Mouse (Mus musculus) Muller cell, postnatal 12 days (primary cell): ENCODE measurements at regions not wholly inside any gene's neighbourhood (a gene's known extent, or its start where the extent isn't known, plus 50 kb on each side); places are given as distances from the start of the nearest gene placed in this dataset.

Source experiments
- DNase-seq: peaks from one replicate; pipeline ENCODE4 v3.0.0-alpha.2; 2015; ENCODE audit errors: inconsistent ontology term

- peak; percentile 62 for DNase-seq
Observed at GRCm38 (mm10) chr2:30717566-30718328, 85.7 kb downstream of the 1700001O22Rik start.

- peak; percentile 85 for DNase-seq
Observed at GRCm38 (mm10) chr2:30716580-30717565, 86.6 kb downstream of the 1700001O22Rik start.

- DNase-seq = no peak
Observed at GRCm38 (mm10) chr2:30715720-30716310, 87.6 kb downstream of the 1700001O22Rik start.

- no peak for DNase-seq
Observed at GRCm38 (mm10) chr2:30713535-30713934, 89.9 kb downstream of the 1700001O22Rik start.

GRCm38 (mm10) chr2:30712841-30713401, 90.5 kb downstream of the 1700001O22Rik start:
- DNase-seq = no peak

- peak; percentile 99 for DNase-seq
Observed at GRCm38 (mm10) chr2:30711853-30712498, 91.5 kb downstream of the 1700001O22Rik start.

- no peak for DNase-seq
Observed at GRCm38 (mm10) chr2:30711476-30711852, 92.0 kb downstream of the 1700001O22Rik start.

- DNase-seq = no peak
Observed at GRCm38 (mm10) chr2:30710895-30711294, 92.6 kb downstream of the 1700001O22Rik start.

- peak; percentile 95 for DNase-seq
Observed at GRCm38 (mm10) chr2:30709386-30709884, 94.0 kb downstream of the 1700001O22Rik start.

- no peak for DNase-seq
Observed at GRCm38 (mm10) chr2:30708762-30709385, 94.6 kb downstream of the 1700001O22Rik start.

- peak; percentile 99 for DNase-seq
Observed at GRCm38 (mm10) chr2:30708001-30708683, 95.3 kb downstream of the 1700001O22Rik start.

- DNase-seq = peak; percentile 88
Observed at GRCm38 (mm10) chr2:30707099-30708000, 96.1 kb downstream of the 1700001O22Rik start.

- DNase-seq = no peak
Observed at GRCm38 (mm10) chr2:30706036-30706435, 97.4 kb downstream of the 1700001O22Rik start.

GRCm38 (mm10) chr2:30703308-30703707, 100.2 kb downstream of the 1700001O22Rik start:
- DNase-seq = no peak

- DNase-seq = no peak
Observed at GRCm38 (mm10) chr2:30702711-30703110, 100.8 kb downstream of the 1700001O22Rik start.

- DNase-seq = no peak
Observed at GRCm38 (mm10) chr2:30700890-30701289, 102.6 kb downstream of the 1700001O22Rik start.

- DNase-seq = no peak
Observed at GRCm38 (mm10) chr2:30700471-30700870, 103.0 kb downstream of the 1700001O22Rik start.

- DNase-seq = peak; percentile 70
Observed at GRCm38 (mm10) chr2:30699797-30700454, 103.5 kb downstream of the 1700001O22Rik start.
